Mouse (Mus musculus): ENCODE measurements around the gene Dars2. TPM values are rescaled to one million over a fixed set of nuclear protein-coding genes. Genes with fewer than 3 reads are reported as not detected.
"Not testable (repeated sequence)": the region's sequence is repeated elsewhere in the genome, so short reads cannot be mapped to it uniquely, and the experiment has no call there.

The Dars2 gene
- total and polyA plus RNA-seq, 2 experiments = 11.4 to 20.2 TPM

GRCm38 (mm10) chr1:161034435-161035280, 35.8 kb downstream of the Dars2 start, which contains the start of gene Zbtb37:
Gene Zbtb37, minus strand, starts transcription at chr1:161034849.
- peak within 1 kb of the TSS; percentile 87 for H3K27ac ChIP-seq (replicated peaks; ENCODE audit: insufficient read depth, low read depth, low read length)
- under 1% methylated on average over 59 of the region's 76 CpGs for WGBS
- H3K27me3 ChIP-seq (ENCODE audit: control insufficient read depth, insufficient read depth, low read length) = no peaks in the 10 kb centered on the region
- peak; percentile 96 for DNase-seq (ENCODE audit: extremely low read depth, low read depth, low spot score)
- no peak for TF ChIP-seq CTCF (IDR thresholded peaks at IDR 0.05; ENCODE audit: low read depth, low read length)
- TF ChIP-seq POLR2A (IDR thresholded peaks at IDR 0.05; ENCODE audit: extremely low read depth, insufficient read depth, low read length) = peak; percentile 98
- H3K4me1 ChIP-seq (ENCODE audit: control insufficient read depth, insufficient read depth, low read length) = peaks cover 17% of the 10 kb centered on the region; the same call in 1 of the 2 replicates
- H3K79me2 ChIP-seq (ENCODE audit: control insufficient read depth, insufficient read depth, low read length) = no peaks in the 10 kb centered on the region
- H3K4me3 ChIP-seq (ENCODE audit: insufficient read depth, low read depth, low read length) = peak within 1 kb of the TSS; percentile 70
- peak within 1 kb of the TSS; percentile 85 for H3K9ac ChIP-seq (ENCODE audit: low read depth, low read length)
- peaks cover 33% of the 10 kb centered on the region for H3K36me3 ChIP-seq (ENCODE audit: control insufficient read depth, insufficient read depth, low read length)

- Histone ChIP-seq H3K36me3 (ENCODE audit: control insufficient read depth, insufficient read depth, low read length) (peaks cover 27% of the 10 kb centered on the region), H3K79me2 (ENCODE audit: control insufficient read depth, insufficient read depth, low read length) (no peaks in the 10 kb centered on the region), H3K27me3 (ENCODE audit: control insufficient read depth, insufficient read depth, low read length) (no peaks in the 10 kb centered on the region), H3K4me1 (ENCODE audit: control insufficient read depth, insufficient read depth, low read length) (peaks cover 17% of the 10 kb centered on the region; the same call in 1 of the 2 replicates), H3K9ac (ENCODE audit: low read depth, low read length) (peak overlapping the region; percentile 79), H3K4me3 (ENCODE audit: insufficient read depth, low read depth, low read length) (peak overlapping the region; percentile 70), H3K27ac (replicated peaks; ENCODE audit: insufficient read depth, low read depth, low read length) (peak overlapping the region; percentile 87)
- DNase-seq (ENCODE audit: extremely low read depth, low read depth, low spot score) = peak; percentile 72
- no peak for TF ChIP-seq CTCF (IDR thresholded peaks at IDR 0.05; ENCODE audit: low read depth, low read length)
- no peak for TF ChIP-seq POLR2A (IDR thresholded peaks at IDR 0.05; ENCODE audit: extremely low read depth, insufficient read depth, low read length)
- 1% methylated on average over 21 of the region's 21 CpGs for WGBS
Measured at GRCm38 (mm10) chr1:161033856-161034434, 36.5 kb downstream of the Dars2 start.

- peaks cover 14% of the 10 kb centered on the region; the same call in 1 of the 2 replicates for H3K4me1 ChIP-seq (ENCODE audit: control insufficient read depth, insufficient read depth, low read length)
- WGBS = 87% methylated on average over 7 of the region's 7 CpGs
- H3K9ac ChIP-seq (ENCODE audit: low read depth, low read length) = no peak overlapping the region
- no peak for DNase-seq (ENCODE audit: extremely low read depth, low read depth, low spot score)
- no peaks in the 10 kb centered on the region for H3K27me3 ChIP-seq (ENCODE audit: control insufficient read depth, insufficient read depth, low read length)
- TF ChIP-seq POLR2A (IDR thresholded peaks at IDR 0.05; ENCODE audit: extremely low read depth, insufficient read depth, low read length) (no peak), CTCF (IDR thresholded peaks at IDR 0.05; ENCODE audit: low read depth, low read length) (no peak)
- no peaks in the 10 kb centered on the region for H3K79me2 ChIP-seq (ENCODE audit: control insufficient read depth, insufficient read depth, low read length)
- H3K36me3 ChIP-seq (ENCODE audit: control insufficient read depth, insufficient read depth, low read length) = peaks cover 16% of the 10 kb centered on the region
- no peak overlapping the region for H3K27ac ChIP-seq (replicated peaks; ENCODE audit: insufficient read depth, low read depth, low read length)
- no peak overlapping the region for H3K4me3 ChIP-seq (ENCODE audit: insufficient read depth, low read depth, low read length)
Measured at GRCm38 (mm10) chr1:161032345-161032744, 38.1 kb downstream of the Dars2 start.

GRCm38 (mm10) chr1:161031881-161032280, 38.6 kb downstream of the Dars2 start:
- H3K27ac ChIP-seq (replicated peaks; ENCODE audit: insufficient read depth, low read depth, low read length) = no peak overlapping the region

GRCm38 (mm10) chr1:161030058-161030457, 40.4 kb downstream of the Dars2 start:
- TF ChIP-seq CTCF (IDR thresholded peaks at IDR 0.05; ENCODE audit: low read depth, low read length) (no peak), POLR2A (IDR thresholded peaks at IDR 0.05; ENCODE audit: extremely low read depth, insufficient read depth, low read length) (no peak)
- WGBS = 94% methylated on average over 3 of the region's 3 CpGs
- no peak overlapping the region for H3K27ac ChIP-seq (replicated peaks; ENCODE audit: insufficient read depth, low read depth, low read length)
- no peak overlapping the region for H3K9ac ChIP-seq (ENCODE audit: low read depth, low read length)
- no peak for DNase-seq (ENCODE audit: extremely low read depth, low read depth, low spot score)
- no peaks in the 10 kb centered on the region for H3K27me3 ChIP-seq (ENCODE audit: control insufficient read depth, insufficient read depth, low read length)
- H3K79me2 ChIP-seq (ENCODE audit: control insufficient read depth, insufficient read depth, low read length) = 0 out of 2 replicates have a peak, but pooled peaks cover 2% of the 10 kb centered on the region
- no peaks in the 10 kb centered on the region; the same call in 1 of the 2 replicates for H3K4me1 ChIP-seq (ENCODE audit: control insufficient read depth, insufficient read depth, low read length)
- H3K4me3 ChIP-seq (ENCODE audit: insufficient read depth, low read depth, low read length) = no peak overlapping the region
- H3K36me3 ChIP-seq (ENCODE audit: control insufficient read depth, insufficient read depth, low read length) = no peaks in the 10 kb centered on the region; the same call in 1 of the 2 replicates

More at GRCm38 (mm10) chr1:161031881-161032280, 38.6 kb downstream of the Dars2 start:
- no peak for DNase-seq (ENCODE audit: extremely low read depth, low read depth, low spot score)
- Histone ChIP-seq H3K36me3 (ENCODE audit: control insufficient read depth, insufficient read depth, low read length) (peaks cover 13% of the 10 kb centered on the region), H3K4me1 (ENCODE audit: control insufficient read depth, insufficient read depth, low read length) (peaks cover 11% of the 10 kb centered on the region; the same call in 1 of the 2 replicates), H3K9ac (ENCODE audit: low read depth, low read length) (no peak overlapping the region), H3K27me3 (ENCODE audit: control insufficient read depth, insufficient read depth, low read length) (no peaks in the 10 kb centered on the region), H3K79me2 (ENCODE audit: control insufficient read depth, insufficient read depth, low read length) (0 out of 2 replicates have a peak, but pooled peaks cover 2% of the 10 kb centered on the region), H3K4me3 (ENCODE audit: insufficient read depth, low read depth, low read length) (no peak overlapping the region)
- WGBS = 95% methylated on average over 9 of the region's 9 CpGs
- TF ChIP-seq POLR2A (IDR thresholded peaks at IDR 0.05; ENCODE audit: extremely low read depth, insufficient read depth, low read length) = no peak
- TF ChIP-seq CTCF (IDR thresholded peaks at IDR 0.05; ENCODE audit: low read depth, low read length) = no peak

- not testable (repeated sequence) for H3K27me3 ChIP-seq (ENCODE audit: control insufficient read depth, insufficient read depth, low read length); H3K36me3 ChIP-seq (ENCODE audit: control insufficient read depth, insufficient read depth, low read length); H3K9ac ChIP-seq (ENCODE audit: low read depth, low read length); H3K4me3 ChIP-seq (ENCODE audit: insufficient read depth, low read depth, low read length); H3K79me2 ChIP-seq (ENCODE audit: control insufficient read depth, insufficient read depth, low read length); H3K4me1 ChIP-seq (ENCODE audit: control insufficient read depth, insufficient read depth, low read length); H3K27ac ChIP-seq (replicated peaks; ENCODE audit: insufficient read depth, low read depth, low read length); DNase-seq (ENCODE audit: extremely low read depth, low read depth, low spot score)
- WGBS = 90% methylated on average over 1 of the region's 1 CpGs
Measured at GRCm38 (mm10) chr1:161028427-161028826, 42.0 kb downstream of the Dars2 start.
